Mouse (Mus musculus) neutrophil, adult 5-6 weeks (primary cell): ENCODE results near the gene Fermt3. TPM values are rescaled to one million over a fixed set of nuclear protein-coding genes. Genes with fewer than 3 reads are reported as not detected.

Source experiments
- ATAC-seq: fragments of 151-379, 151-347 bp; 2 replicates; pipeline ENCODE4 v1.8.0; 2017; ENCODE audit warnings: mild to moderate bottlenecking, moderate TSS enrichment; ENCODE audit not compliant: insufficient number of reproducible peaks, poor library complexity, low FRiP score, severe bottlenecking; ENCODE audit errors: extremely low read depth
- total RNA-seq: library from RNA; stranded (forward); fragments of 200-1000 nt; gene quantifications from 2 replicates; pipeline ENCODE4 v1.2.3, GENCODE M21; 2017

Fermt3 gene
- total RNA-seq, 1 experiment from 2014 or later: 211 TPM

GRCm38 (mm10) chr19:6951381-6951968 lies 67.8 kb downstream of the Fermt3 start:
- peak; percentile 21; the same call in 1 of the 2 replicates for ATAC-seq

GRCm38 (mm10) chr19:6950613-6951153 lies 68.6 kb downstream of the Fermt3 start:
- no peak for ATAC-seq

- no peak for ATAC-seq
These were observed 69.3 kb downstream of the Fermt3 start for GRCm38 (mm10) chr19:6949951-6950350.

- ATAC-seq: no peak
These were observed 69.7 kb downstream of the Fermt3 start for GRCm38 (mm10) chr19:6949532-6949931.

Other genes with a start within 250 kb of the Fermt3 start
- gene Rps6ka4, start 178.8 kb downstream of the Fermt3 start, total RNA-seq: 15.8 and 18.4 TPM in 2 replicates
- gene Ccdc88b, start 161.3 kb downstream of the Fermt3 start, total RNA-seq: 97.1 and 136 TPM in 2 replicates
- 103 and 125 TPM in 2 replicates for gene Trmt112, start 109.8 kb downstream of the Fermt3 start, total RNA-seq
- 693 and 750 TPM in 2 replicates for gene Prdx5, start 109.4 kb downstream of the Fermt3 start, total RNA-seq
- gene Esrra, start 97.7 kb downstream of the Fermt3 start, total RNA-seq: 37.9 and 40.8 TPM in 2 replicates
- gene Catsperz, start 94.1 kb downstream of the Fermt3 start, total RNA-seq: not detected in 2 replicates
- not detected in 2 replicates for gene Kcnk4, start 85.0 kb downstream of the Fermt3 start, total RNA-seq
- gene Bad, start 77.6 kb downstream of the Fermt3 start, total RNA-seq: 30.8 and 35.0 TPM in 2 replicates
- gene Gpr137, start 77.0 kb downstream of the Fermt3 start, total RNA-seq: 23.5 and 31.7 TPM in 2 replicates
- gene Ppp1r14b, start 44.5 kb downstream of the Fermt3 start, total RNA-seq: 20.1 and 30.6 TPM in 2 replicates
- gene Plcb3, start 43.0 kb downstream of the Fermt3 start, total RNA-seq: 12.5 and 13.6 TPM in 2 replicates
- gene Fkbp2, start 39.0 kb downstream of the Fermt3 start, total RNA-seq: 30.4 and 32.4 TPM in 2 replicates
- 2.8 and 6.0 TPM in 2 replicates for gene Vegfb, start 31.8 kb downstream of the Fermt3 start, total RNA-seq
- 16.4 and 24.4 TPM in 2 replicates for gene Dnajc4, start 26.9 kb downstream of the Fermt3 start, total RNA-seq
- gene Nudt22, start 23.4 kb downstream of the Fermt3 start, total RNA-seq: 5.0 TPM in 2 replicates
- gene Trpt1, start 23.3 kb downstream of the Fermt3 start, total RNA-seq: 1.5 and 1.6 TPM in 2 replicates
- 73.9 and 81.6 TPM in 2 replicates for gene Stip1, start 20.5 kb upstream of the Fermt3 start, total RNA-seq
- gene Macrod1, start 37.3 kb upstream of the Fermt3 start, total RNA-seq: 1.2 and 3.7 TPM in 2 replicates
- 0.12 TPM in 1 of 2 replicates, not detected in the other for gene Flrt1, start 86.3 kb upstream of the Fermt3 start, total RNA-seq
- 45.5 and 48.9 TPM in 2 replicates for gene Otub1, start 186.8 kb upstream of the Fermt3 start, total RNA-seq
- gene Cox8a, start 198.1 kb upstream of the Fermt3 start, total RNA-seq: 208 and 218 TPM in 2 replicates
- 19.6 and 24.4 TPM in 2 replicates for gene Naa40, start 221.7 kb upstream of the Fermt3 start, total RNA-seq
- gene Rcor2, start 247.9 kb upstream of the Fermt3 start, total RNA-seq: 2.1 and 2.4 TPM in 2 replicates